Mouse (Mus musculus) intestine, embryonic 15.5 days (tissue): ENCODE measurements at regions not wholly inside any gene's neighbourhood (a gene's known extent, or its start where the extent isn't known, plus 50 kb on each side); places are given as distances from the start of the nearest gene placed in this dataset.

Source experiments
- ATAC-seq: fragments of 200-750 bp; cut with Nextera tagmentation; 2 replicates; pipeline ENCODE4 v1.8.0; 2017; ENCODE audit warnings: moderate TSS enrichment, moderate library complexity
- H3K27ac ChIP-seq: fragments of 300-500 bp; sonication (generic); 2 replicates; pipeline ENCODE4 v1.5.1; 2015; ENCODE audit warnings: mild to moderate bottlenecking, inconsistent platforms
- H3K27me3 ChIP-seq: fragments of 300-500 bp; sonication (generic); replicated peaks from 2 replicates; pipeline ENCODE4 v1.6.1; 2015; ENCODE audit warnings: inconsistent platforms
- H3K36me3 ChIP-seq: fragments of 300-500 bp; sonication (generic); 2 replicates; pipeline ENCODE4 v1.6.1; 2015; ENCODE audit warnings: inconsistent platforms
- H3K4me1 ChIP-seq: fragments of 300-500 bp; sonication (generic); replicated peaks from 2 replicates; pipeline ENCODE4 v1.6.1; 2015; ENCODE audit warnings: inconsistent platforms
- H3K4me2 ChIP-seq: fragments of 300-500 bp; sonication (generic); replicated peaks from 2 replicates; pipeline ENCODE4 v1.6.1; 2015; ENCODE audit warnings: mild to moderate bottlenecking, inconsistent platforms
- H3K4me3 ChIP-seq: fragments of 300-500 bp; sonication (generic); replicated peaks from 2 replicates; pipeline ENCODE4 v1.5.1; 2015; ENCODE audit warnings: inconsistent platforms
- H3K9ac ChIP-seq: fragments of 300-500 bp; sonication (generic); 2 replicates; pipeline ENCODE4 v1.6.1; 2015; ENCODE audit warnings: inconsistent platforms
- H3K9me3 ChIP-seq: fragments of 300-500 bp; sonication (generic); 2 replicates; pipeline ENCODE4 v1.6.1; 2016; ENCODE audit warnings: inconsistent platforms
- WGBS: fragments of 180-500 bp; shearing (Covaris S2); methylation state at CpG from one replicate; pipeline ENCODE4 v1.1.7; 2015; 5-methylcytosine and 5-hydroxymethylcytosine counted together

DNA sequence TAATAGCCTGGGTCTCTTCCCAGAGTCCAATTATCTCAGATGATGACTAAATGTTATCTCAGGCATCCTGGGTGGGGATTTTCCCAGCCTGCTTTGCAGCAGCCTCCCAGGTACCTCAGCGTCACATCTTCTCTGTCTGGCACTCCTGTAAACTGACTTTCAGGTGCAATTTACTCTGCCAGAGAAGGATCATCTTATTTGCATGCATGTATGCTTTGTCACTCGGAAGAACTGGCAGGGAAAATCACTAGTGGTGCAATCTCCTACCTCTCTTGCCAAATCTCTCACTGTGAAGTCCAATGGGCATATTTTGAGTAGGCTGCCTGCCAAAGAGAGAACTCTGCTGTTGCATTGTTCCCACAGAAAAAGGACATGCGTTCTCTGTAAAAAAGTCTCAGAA, 177.0 kb upstream of the Gm6793 start:
- Histone ChIP-seq H3K4me3 (no peak overlapping the region), H3K36me3 (no peaks in the 10 kb centered on the region), H3K9me3 (no peaks in the 10 kb centered on the region), H3K4me2 (no peak overlapping the region), H3K27me3 (no peaks in the 10 kb centered on the region), H3K27ac (no peak overlapping the region), H3K9ac (no peak overlapping the region), H3K4me1 (no peaks in the 10 kb centered on the region)
- WGBS, result 80% methylated on average over 3 of the region's 3 CpGs
- ATAC-seq, result no peak

- ATAC-seq, result no peak
- no peak overlapping the region for H3K4me3 ChIP-seq
- no peaks in the 10 kb centered on the region for H3K27me3 ChIP-seq
- no peak overlapping the region for H3K9ac ChIP-seq
- H3K27ac ChIP-seq, result no peak overlapping the region
- WGBS, result 25% methylated on average over 2 of the region's 2 CpGs
- H3K4me1 ChIP-seq, result no peaks in the 10 kb centered on the region
- H3K36me3 ChIP-seq, result no peaks in the 10 kb centered on the region
- H3K9me3 ChIP-seq, result no peaks in the 10 kb centered on the region
- no peak overlapping the region for H3K4me2 ChIP-seq
Observed at GRCm38 (mm10) chr8:112189698-112190097, 174.9 kb upstream of the Gm6793 start.

- Histone ChIP-seq H3K4me2 (no peak overlapping the region), H3K27ac (no peak overlapping the region), H3K4me1 (no peaks in the 10 kb centered on the region), H3K4me3 (no peak overlapping the region), H3K27me3 (no peaks in the 10 kb centered on the region), H3K9me3 (no peaks in the 10 kb centered on the region), H3K36me3 (no peaks in the 10 kb centered on the region), H3K9ac (no peak overlapping the region)
- WGBS, result 91% methylated on average over 1 of the region's 1 CpGs
- no peak for ATAC-seq
Observed at GRCm38 (mm10) chr8:112170184-112170583, 155.3 kb upstream of the Gm6793 start.

DNA sequence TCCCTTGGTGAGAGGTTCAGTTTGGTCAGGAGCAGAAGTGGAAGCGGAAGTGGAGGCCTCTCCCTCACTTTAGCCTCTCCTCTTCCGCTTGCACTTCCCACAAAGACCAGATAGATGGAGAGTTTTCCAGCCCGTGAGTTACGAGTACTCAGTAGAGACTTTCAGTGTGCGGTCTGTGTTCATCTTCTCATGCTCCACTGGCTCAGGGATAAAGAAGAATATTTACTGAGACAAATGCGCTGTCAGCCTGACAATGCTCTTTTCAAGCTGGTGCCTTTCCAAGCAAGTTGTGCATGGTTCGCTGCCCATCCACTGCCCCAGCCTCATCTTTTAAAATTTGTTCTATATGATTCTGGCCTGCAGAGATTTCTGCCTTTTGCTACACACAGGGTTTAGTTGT, 141.8 kb upstream of the Gm6793 start:
- Histone ChIP-seq H3K36me3 (no peaks in the 10 kb centered on the region), H3K9me3 (no peaks in the 10 kb centered on the region), H3K27me3 (no peaks in the 10 kb centered on the region), H3K4me2 (no peak overlapping the region), H3K9ac (no peak overlapping the region), H3K4me1 (no peaks in the 10 kb centered on the region), H3K4me3 (no peak overlapping the region), H3K27ac (no peak overlapping the region)
- ATAC-seq, result no peak
- WGBS, result 82% methylated on average over 7 of the region's 7 CpGs

DNA sequence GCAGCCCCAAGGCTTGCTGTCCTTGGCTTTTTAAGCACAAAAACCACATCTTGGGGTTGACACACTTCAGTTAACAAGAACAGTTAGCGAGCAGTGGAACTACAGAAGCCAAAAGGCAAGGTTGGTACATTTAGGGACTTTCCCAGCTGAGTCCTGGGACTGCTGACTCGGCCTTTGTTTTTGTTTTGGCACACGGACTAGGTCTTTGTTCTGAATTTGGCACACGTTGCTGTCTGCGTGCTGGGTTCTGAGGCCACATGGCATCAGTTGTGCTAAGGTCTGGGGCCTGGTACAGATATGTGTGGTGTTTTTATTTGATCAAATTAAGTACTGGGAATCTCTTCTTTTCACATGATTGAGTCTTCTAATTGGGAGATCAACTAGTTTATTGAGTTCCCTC, 124.1 kb upstream of the Gm6793 start:
- WGBS, result 74% methylated on average over 5 of the region's 5 CpGs
- Histone ChIP-seq H3K36me3 (no peaks in the 10 kb centered on the region), H3K4me3 (no peak overlapping the region), H3K9me3 (no peaks in the 10 kb centered on the region), H3K27ac (no peak overlapping the region), H3K4me2 (no peak overlapping the region), H3K4me1 (no peaks in the 10 kb centered on the region), H3K9ac (no peak overlapping the region), H3K27me3 (no peaks in the 10 kb centered on the region)
- ATAC-seq, result no peak

DNA sequence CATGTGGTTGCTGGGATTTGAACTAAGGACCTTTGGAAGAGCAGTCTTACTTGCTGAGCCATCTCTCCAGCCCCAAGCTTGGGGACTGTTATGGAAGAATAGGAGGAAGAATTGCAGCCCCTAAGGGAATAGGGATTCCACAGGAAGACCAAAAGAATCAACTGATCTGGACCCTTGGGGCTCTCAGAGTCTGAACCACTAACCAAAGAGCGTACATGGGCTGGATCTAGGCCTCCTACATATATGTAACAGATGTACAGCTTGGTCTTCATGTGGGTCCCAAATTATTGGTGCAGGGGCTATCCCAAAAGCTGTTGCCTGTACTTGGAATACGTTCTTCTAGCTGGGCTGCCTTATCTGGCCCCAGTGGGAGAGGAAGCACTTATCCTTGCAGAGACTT, 115.4 kb upstream of the Gm6793 start:
- WGBS, result 85% methylated on average over 2 of the region's 2 CpGs
- no peak for ATAC-seq

DNA sequence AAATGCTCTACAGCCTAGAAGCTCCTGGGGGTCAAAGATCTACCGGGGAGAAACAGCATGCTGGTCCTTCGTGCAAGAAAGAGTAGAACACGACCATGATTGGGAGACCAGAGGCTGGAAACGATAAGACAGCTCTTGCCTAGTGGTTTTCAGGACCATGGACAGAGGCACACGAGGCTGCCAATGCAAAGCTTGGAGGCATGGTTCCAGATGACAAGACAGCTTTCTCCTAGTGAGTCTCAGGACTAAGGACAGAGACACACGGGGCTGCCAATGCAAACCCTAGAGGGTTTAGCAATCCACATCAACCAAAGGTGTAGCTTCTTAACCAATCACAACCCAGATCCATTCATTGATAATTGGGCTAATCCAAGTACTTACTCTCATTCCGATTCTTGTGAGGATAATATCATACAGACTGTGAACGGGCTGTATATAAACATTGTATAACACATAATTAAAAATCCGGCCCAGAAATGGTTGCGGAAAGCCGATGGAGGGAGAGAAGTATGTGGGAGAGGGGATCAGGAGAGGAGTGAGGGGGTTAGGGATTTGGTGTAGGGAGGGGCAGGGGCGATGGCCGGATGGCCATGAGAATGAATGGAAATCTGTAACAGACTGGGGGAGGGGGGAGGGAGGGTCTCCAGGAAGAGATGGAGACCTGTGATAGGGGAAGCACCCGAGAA, 114.1 kb upstream of the Gm6793 start:
- H3K36me3 ChIP-seq, result no peaks in the 10 kb centered on the region
- H3K27ac ChIP-seq, result no peak overlapping the region
- H3K4me3 ChIP-seq, result no peak overlapping the region
- no peak overlapping the region for H3K9ac ChIP-seq
- H3K4me2 ChIP-seq, result no peak overlapping the region
- H3K4me1 ChIP-seq, result no peaks in the 10 kb centered on the region
- no peaks in the 10 kb centered on the region for H3K27me3 ChIP-seq
- ATAC-seq, result peak; percentile 78
- no peaks in the 10 kb centered on the region for H3K9me3 ChIP-seq
- 49% methylated on average over 14 of the region's 14 CpGs for WGBS

More for the DNA sequence above, 115.4 kb upstream of the Gm6793 start:
- Histone ChIP-seq H3K4me2 (no peak overlapping the region), H3K36me3 (no peaks in the 10 kb centered on the region), H3K4me1 (no peaks in the 10 kb centered on the region), H3K27ac (no peak overlapping the region), H3K9ac (no peak overlapping the region), H3K4me3 (no peak overlapping the region), H3K27me3 (no peaks in the 10 kb centered on the region), H3K9me3 (no peaks in the 10 kb centered on the region)

- H3K27ac ChIP-seq, result no peak overlapping the region
- H3K4me1 ChIP-seq, result no peaks in the 10 kb centered on the region
- no peak overlapping the region for H3K4me2 ChIP-seq
- no peaks in the 10 kb centered on the region for H3K27me3 ChIP-seq
- H3K36me3 ChIP-seq, result no peaks in the 10 kb centered on the region
- 57% methylated on average over 2 of the region's 2 CpGs for WGBS
- no peaks in the 10 kb centered on the region for H3K9me3 ChIP-seq
- H3K9ac ChIP-seq, result no peak overlapping the region
- no peak for ATAC-seq
- no peak overlapping the region for H3K4me3 ChIP-seq
Observed at GRCm38 (mm10) chr8:112111950-112112349, 97.1 kb upstream of the Gm6793 start.

DNA sequence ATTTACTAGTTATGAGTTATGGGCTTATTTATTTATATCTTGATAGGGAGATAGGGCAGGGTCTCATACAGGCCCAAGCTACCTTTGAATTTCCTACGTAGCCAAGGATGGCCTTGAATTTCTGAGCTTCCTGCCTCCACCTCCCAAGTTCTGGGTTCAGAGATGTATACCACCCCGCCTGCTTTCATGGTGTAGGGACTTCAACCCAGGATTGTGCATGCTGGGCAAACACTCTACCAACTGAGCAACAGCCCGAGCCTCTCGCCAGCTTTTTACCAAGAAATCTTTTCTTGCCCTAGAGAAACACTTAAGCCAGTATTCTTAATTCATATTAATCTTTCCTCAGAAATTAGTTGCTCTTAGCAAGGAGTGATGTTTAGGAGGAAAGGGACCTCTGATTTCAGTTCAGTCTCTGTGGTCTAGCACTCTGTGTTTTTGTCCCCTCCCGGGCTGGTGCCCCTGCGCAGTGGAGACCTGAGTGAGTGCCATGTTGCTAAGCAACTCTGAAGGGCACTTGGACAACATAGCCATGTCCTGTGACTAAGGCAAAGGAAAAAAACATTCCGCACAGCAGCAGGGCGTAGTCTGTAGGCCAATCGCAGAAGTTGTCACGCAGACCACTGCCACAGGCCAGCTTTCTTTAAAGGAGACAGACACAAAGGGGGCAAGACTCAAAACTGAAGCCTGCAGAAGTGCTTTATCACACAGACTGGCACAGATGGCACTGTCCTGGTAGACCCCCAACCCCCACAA, 83.2 kb upstream of the Gm6793 start:
- Histone ChIP-seq H3K27me3 (no peaks in the 10 kb centered on the region), H3K36me3 (no peaks in the 10 kb centered on the region), H3K9me3 (no peaks in the 10 kb centered on the region), H3K4me1 (no peaks in the 10 kb centered on the region), H3K27ac (no peak overlapping the region), H3K4me2 (no peak overlapping the region), H3K4me3 (no peak overlapping the region), H3K9ac (no peak overlapping the region)
- WGBS, result 85% methylated on average over 10 of the region's 10 CpGs
- no peak for ATAC-seq

- ATAC-seq, result no peak
- H3K27me3 ChIP-seq, result no peaks in the 10 kb centered on the region
- WGBS, result 71% methylated on average over 2 of the region's 2 CpGs
- no peak overlapping the region for H3K4me3 ChIP-seq
- H3K27ac ChIP-seq, result no peak overlapping the region
- H3K4me2 ChIP-seq, result no peak overlapping the region
- H3K9ac ChIP-seq, result no peak overlapping the region
- no peaks in the 10 kb centered on the region for H3K4me1 ChIP-seq
- H3K36me3 ChIP-seq, result no peaks in the 10 kb centered on the region
- H3K9me3 ChIP-seq, result no peaks in the 10 kb centered on the region
Observed at GRCm38 (mm10) chr8:112094881-112095280, 80.0 kb upstream of the Gm6793 start.

- no peak overlapping the region for H3K9ac ChIP-seq
Observed at GRCm38 (mm10) chr8:112093554-112093953, 78.7 kb upstream of the Gm6793 start.

DNA sequence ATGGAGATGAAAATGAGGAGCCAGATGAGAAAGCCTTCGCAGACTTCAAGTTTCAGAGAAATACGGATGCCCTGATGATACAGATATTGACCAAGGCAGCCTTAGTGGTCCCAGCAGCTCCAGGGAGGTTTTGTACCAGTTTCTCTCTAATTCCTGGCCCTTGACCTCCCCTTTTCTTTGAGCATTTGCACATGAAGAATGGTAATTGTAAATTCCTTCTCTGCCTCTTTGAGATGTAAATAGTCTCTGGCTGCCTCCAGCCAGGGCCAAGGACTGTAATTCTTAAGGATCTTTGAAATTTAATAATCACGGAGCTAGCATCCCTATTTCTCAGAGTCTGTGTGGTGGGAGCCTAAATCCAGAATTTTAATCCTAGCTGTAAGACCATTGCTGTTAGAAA, 78.0 kb upstream of the Gm6793 start:
- H3K9ac ChIP-seq, result no peak overlapping the region
- no peaks in the 10 kb centered on the region for H3K36me3 ChIP-seq
- no peaks in the 10 kb centered on the region for H3K4me1 ChIP-seq
- H3K9me3 ChIP-seq, result no peaks in the 10 kb centered on the region
- WGBS, result 54% methylated on average over 3 of the region's 3 CpGs
- H3K27ac ChIP-seq, result no peak overlapping the region
- H3K27me3 ChIP-seq, result no peaks in the 10 kb centered on the region
- ATAC-seq, result no peak
- H3K4me3 ChIP-seq, result no peak overlapping the region
- no peak overlapping the region for H3K4me2 ChIP-seq

More at GRCm38 (mm10) chr8:112093554-112093953, 78.7 kb upstream of the Gm6793 start:
- H3K4me3 ChIP-seq, result no peak overlapping the region
- no peaks in the 10 kb centered on the region for H3K27me3 ChIP-seq
- no peak overlapping the region for H3K4me2 ChIP-seq
- no peaks in the 10 kb centered on the region for H3K36me3 ChIP-seq
- no peaks in the 10 kb centered on the region for H3K9me3 ChIP-seq
- no peak overlapping the region for H3K27ac ChIP-seq
- whole genome bisulfite sequencing, result 64% methylated on average over 7 of the region's 7 CpGs
- no peaks in the 10 kb centered on the region for H3K4me1 ChIP-seq
- ATAC-seq, result no peak

- H3K4me1 ChIP-seq, result no peaks in the 10 kb centered on the region
- 79% methylated on average over 10 of the region's 10 CpGs for WGBS
- no peaks in the 10 kb centered on the region for H3K9me3 ChIP-seq
- H3K36me3 ChIP-seq, result no peaks in the 10 kb centered on the region
- H3K4me3 ChIP-seq, result no peak overlapping the region
- H3K4me2 ChIP-seq, result no peak overlapping the region
- H3K27me3 ChIP-seq, result no peaks in the 10 kb centered on the region
- no peak overlapping the region for H3K9ac ChIP-seq
- H3K27ac ChIP-seq, result no peak overlapping the region
- no peak for ATAC-seq
Observed at GRCm38 (mm10) chr8:112078621-112079020, 63.8 kb upstream of the Gm6793 start.
